Mouse (Mus musculus) ES-Bruce4 (cell line): ENCODE measurements around the gene Vamp9.

ENCODE experiments used
- CTCF ChIP-seq: IDR thresholded peaks from one replicate; pipeline ENCODE4 v1.8.1; 2011; ENCODE audit warnings: low read depth, low read length
- EP300 ChIP-seq: IDR thresholded peaks from 2 replicates; pipeline ENCODE4 v1.6.1; 2011; ENCODE audit warnings: low read depth, low read length; ENCODE audit not compliant: insufficient read depth
- POLR2A ChIP-seq: IDR thresholded peaks from one replicate; pipeline ENCODE4 v1.8.1; 2011; ENCODE audit warnings: low read length; ENCODE audit not compliant: insufficient read depth

GRCm38 (mm10) chr5:99959236-99959936 is 53.3 kb downstream of the Vamp9 start:
- no peak for TF ChIP-seq CTCF
- TF ChIP-seq POLR2A: no peak
- TF ChIP-seq EP300: no peak
